Mouse (Mus musculus) cerebellum, postnatal 36 days (tissue): Measurements from ENCODE around the gene Rai2.

Source experiments
- DNase-seq, 2 experiments: peaks; one replicate each; pipeline ENCODE4 v3.0.0; 2021 to 2022; ENCODE audit warnings: mixed read lengths in 2 of 2

The Rai2 gene

GRCm38 (mm10) chrX:161716865-161717763, at the start of gene Rai2:
TSS of gene Rai2 (plus strand) at chrX:161717069.
- DNase-seq = peak; percentile 24 to 26

GRCm38 (mm10) chrX:161689336-161689735, 27.5 kb upstream of the Rai2 start:
- peak; percentile 2 to 13 for DNase-seq

- DNase-seq = no peak
Measured at GRCm38 (mm10) chrX:161716503-161716864, 385 bp upstream of the Rai2 start.

GRCm38 (mm10) chrX:161717764-161718382, 1.0 kb downstream of the Rai2 start:
- DNase-seq = no peak

GRCm38 (mm10) chrX:161718548-161718947, 1.7 kb downstream of the Rai2 start:
- no peak for DNase-seq

- DNase-seq = no peak
Measured at GRCm38 (mm10) chrX:161721082-161721481, 4.2 kb downstream of the Rai2 start.

- DNase-seq = no peak
Measured at GRCm38 (mm10) chrX:161723391-161723808, 6.5 kb downstream of the Rai2 start.

GRCm38 (mm10) chrX:161726257-161726656, 9.4 kb downstream of the Rai2 start:
- DNase-seq = no peak

- no peak for DNase-seq
Measured at GRCm38 (mm10) chrX:161728507-161728906, 11.6 kb downstream of the Rai2 start.

GRCm38 (mm10) chrX:161730026-161730425, 13.2 kb downstream of the Rai2 start:
- DNase-seq = peak; percentile 67 to 71

- DNase-seq = peak; percentile 45 to 47
Measured at GRCm38 (mm10) chrX:161731859-161732258, 15.0 kb downstream of the Rai2 start.

- DNase-seq = no peak
Measured at GRCm38 (mm10) chrX:161733581-161734309, 16.9 kb downstream of the Rai2 start.

GRCm38 (mm10) chrX:161734310-161734676, 17.4 kb downstream of the Rai2 start:
- DNase-seq = no peak

- DNase-seq = no peak
Measured at GRCm38 (mm10) chrX:161739374-161739773, 22.5 kb downstream of the Rai2 start.

- DNase-seq = no peak
Measured at GRCm38 (mm10) chrX:161743080-161743479, 26.2 kb downstream of the Rai2 start.

- peak; percentile 36 to 49 for DNase-seq
Measured at GRCm38 (mm10) chrX:161745296-161745695, 28.4 kb downstream of the Rai2 start.

GRCm38 (mm10) chrX:161747337-161747736, 30.5 kb downstream of the Rai2 start:
- DNase-seq = no peak

GRCm38 (mm10) chrX:161753514-161753913, 36.6 kb downstream of the Rai2 start:
- DNase-seq = no peak

- no peak for DNase-seq
Measured at GRCm38 (mm10) chrX:161776321-161776962, 59.6 kb downstream of the Rai2 start.

- DNase-seq = no peak
Measured at GRCm38 (mm10) chrX:161780321-161781034, 63.6 kb downstream of the Rai2 start.

GRCm38 (mm10) chrX:161790182-161790581, 73.3 kb downstream of the Rai2 start:
- peak; percentile 7 to 23 for DNase-seq

GRCm38 (mm10) chrX:161826186-161826585, 109.3 kb downstream of the Rai2 start:
- DNase-seq = peak in 1 of 2 experiments; percentile 23
